Mouse (Mus musculus) gastrocnemius, adult 18-20 months (tissue): ENCODE measurements around the gene Thsd4. TPM values are rescaled to one million over a fixed set of nuclear protein-coding genes. Genes with fewer than 3 reads are reported as not detected.
"Not testable (repeated sequence)": the region's sequence is repeated elsewhere in the genome, so short reads cannot be mapped to it uniquely, and the experiment has no call there.

Experiments used
- DNase-seq: peaks from one replicate; pipeline ENCODE4 v3.0.0; 2021; ENCODE audit warnings: low spot score
- total RNA-seq, 2 experiments: library from RNA; stranded (reverse); gene quantifications; 2 replicates each; pipeline ENCODE4 v1.2.3; 2021

Gene Thsd4
- total RNA-seq, 2 experiments from 2014 or later, result 0.45 to 0.82 TPM

DNA sequence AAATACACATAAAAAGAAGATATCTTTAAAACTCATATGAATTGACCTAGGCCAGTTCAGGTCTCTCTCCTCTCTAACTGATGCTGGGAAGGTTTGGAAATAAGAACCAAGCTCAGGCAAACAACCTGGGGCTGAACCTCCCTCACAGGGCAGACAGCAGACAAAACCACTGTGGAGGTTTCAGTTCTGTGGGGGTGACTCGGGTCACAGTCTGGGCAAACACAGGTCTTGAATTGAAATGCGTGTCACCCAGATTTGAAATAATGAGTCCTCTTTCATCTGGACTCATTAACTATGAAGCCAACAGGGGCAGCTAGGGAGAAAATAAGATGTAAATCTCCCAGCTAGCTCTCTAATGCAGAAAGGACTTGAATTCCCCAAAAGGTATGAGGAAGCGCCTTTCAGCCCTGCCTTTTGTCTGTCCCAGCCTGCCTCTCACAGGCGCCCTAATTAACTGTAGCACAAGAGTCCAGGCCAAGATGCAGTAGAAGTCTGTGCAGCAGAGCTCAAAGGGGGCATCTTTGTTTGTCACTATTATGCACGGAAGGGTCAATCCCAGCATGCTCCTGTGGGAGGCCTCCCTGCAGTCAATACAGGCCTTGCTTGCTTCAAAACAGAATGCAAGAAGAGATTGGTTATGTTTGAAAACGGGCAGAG is 297.7 kb downstream of the Thsd4 start:
- no peak for DNase-seq

DNA sequence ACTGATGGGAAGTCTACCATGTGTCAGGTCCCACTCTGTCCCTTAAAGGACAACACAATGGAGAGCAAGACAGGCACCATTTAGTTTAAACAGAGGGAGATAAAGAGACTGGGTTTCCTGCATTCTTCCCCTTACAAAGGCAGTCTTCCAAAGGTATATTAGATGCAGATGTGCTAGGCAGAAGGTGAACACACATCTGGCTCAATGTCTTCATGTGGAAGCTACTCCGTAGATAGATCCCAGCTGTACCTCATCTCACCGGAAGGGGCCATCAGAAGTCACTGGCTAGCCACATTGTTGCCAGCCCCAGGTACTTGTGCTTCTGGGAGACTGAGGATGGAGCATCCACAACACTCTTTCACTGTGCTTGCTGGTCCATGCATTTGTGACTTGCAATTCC is 301.4 kb downstream of the Thsd4 start:
- DNase-seq, result no peak

DNA sequence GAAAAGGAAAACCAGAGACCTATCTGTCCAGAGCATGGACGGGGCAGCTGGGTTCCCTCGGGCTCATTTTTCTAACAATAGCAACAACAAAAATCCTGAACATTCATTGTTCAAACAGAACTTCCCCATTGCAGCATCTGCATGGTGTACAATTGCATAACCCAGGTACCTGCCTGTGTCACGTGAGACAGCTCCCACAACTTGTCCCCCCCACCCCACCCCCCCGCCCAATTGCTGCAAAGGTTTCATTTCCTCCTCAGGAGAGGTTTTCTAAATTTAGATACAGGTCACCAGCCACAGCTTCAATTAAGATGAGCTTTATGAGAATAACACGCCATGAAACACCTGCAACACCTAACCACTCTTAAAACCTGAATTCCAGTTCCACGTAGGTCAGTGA is 303.4 kb downstream of the Thsd4 start:
- DNase-seq, result no peak

DNA sequence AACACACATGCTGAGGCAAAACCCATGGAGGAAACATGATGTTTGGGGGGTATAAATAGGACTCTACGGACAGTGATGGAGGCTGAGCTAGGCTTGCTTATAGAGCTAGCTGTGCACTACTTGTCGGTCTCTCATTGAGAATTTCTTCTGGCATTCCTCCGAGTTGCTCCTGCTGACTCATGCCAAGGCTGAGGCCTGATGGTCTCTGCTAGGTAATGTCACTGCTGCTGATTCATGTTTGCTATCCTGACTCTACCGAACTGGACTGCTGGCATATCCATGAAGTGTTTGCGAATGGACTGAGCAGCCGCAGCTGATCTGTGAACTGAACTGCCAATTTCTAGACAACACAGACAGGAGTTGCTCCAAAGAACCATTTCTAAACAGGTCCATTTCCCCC is 305.8 kb downstream of the Thsd4 start:
- no peak for DNase-seq

DNA sequence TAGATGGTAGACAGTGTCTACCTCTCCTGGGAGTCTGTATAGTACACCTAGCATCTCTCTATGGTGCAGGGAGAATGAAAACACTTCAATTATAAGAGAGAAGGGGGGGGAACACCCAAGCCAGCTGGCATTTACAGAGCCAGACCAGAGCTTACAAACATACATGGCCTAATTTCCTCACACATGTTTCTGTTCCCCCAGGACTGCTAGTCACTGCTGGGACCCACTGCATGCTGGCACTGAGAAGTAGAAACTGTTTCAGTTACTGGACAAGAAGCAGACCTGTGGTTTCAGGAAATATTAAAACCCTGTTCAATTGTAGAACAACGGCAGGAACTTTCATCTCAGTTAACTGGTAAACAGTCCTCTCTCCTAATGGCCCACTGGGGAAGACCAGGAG is 308.7 kb downstream of the Thsd4 start:
- no peak for DNase-seq

DNA sequence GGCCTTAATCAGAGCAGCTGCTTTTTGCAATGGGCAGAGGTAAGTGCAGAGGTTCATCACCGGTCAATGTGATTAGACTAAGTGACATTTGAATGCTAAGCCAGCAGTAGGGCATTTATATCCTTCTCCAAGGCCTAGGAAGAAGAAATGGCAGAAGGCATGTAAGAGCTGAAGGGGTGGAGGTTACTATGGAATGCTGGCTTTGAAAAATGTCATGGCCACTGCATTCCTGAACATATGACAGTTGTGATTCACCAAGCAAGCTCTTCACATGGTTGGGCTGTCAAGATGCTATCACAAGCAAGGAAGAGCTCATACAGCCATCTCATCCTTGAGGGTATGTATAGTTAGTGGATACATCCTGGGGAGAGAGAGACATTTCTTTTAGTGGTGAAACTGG is 313.0 kb downstream of the Thsd4 start:
- no peak for DNase-seq

DNA sequence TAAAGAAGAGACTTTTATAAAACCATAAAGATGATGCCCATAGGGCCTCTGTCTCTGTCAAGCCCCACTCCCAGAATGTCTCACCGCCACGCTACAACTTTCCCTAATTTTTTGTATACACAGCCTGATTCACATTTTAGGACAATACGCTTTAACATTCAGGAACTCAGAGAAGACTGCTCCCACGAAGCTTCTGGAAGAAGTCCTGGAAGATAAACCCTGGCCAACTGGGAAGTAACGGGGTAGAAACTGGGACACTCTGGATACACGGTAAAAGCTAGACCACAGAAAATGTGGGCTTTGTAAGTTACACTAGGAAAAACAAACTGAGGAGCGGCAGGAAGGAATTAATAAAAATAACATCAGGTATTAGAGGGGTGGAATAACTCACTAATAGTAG is 318.7 kb downstream of the Thsd4 start:
- no peak for DNase-seq

DNA sequence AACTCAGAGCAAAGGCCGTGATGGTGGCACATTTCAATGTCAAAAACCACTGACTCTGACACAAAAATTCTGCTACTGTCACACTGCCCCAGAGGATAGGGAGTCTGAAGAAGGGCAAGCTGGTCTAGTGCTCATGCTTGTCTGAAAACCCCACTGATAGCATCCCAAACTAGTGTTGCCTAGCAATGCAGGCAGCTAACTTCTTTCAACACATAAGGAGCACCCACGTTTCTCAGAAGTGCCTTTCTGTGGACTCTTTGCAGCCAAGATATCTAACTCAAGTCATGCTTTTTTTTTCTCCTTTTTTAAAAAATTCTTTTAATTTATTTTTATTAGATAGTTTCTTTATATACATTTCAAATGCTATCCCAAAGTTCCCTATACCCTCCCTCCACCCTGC is 321.4 kb downstream of the Thsd4 start:
- DNase-seq, result no peak

DNA sequence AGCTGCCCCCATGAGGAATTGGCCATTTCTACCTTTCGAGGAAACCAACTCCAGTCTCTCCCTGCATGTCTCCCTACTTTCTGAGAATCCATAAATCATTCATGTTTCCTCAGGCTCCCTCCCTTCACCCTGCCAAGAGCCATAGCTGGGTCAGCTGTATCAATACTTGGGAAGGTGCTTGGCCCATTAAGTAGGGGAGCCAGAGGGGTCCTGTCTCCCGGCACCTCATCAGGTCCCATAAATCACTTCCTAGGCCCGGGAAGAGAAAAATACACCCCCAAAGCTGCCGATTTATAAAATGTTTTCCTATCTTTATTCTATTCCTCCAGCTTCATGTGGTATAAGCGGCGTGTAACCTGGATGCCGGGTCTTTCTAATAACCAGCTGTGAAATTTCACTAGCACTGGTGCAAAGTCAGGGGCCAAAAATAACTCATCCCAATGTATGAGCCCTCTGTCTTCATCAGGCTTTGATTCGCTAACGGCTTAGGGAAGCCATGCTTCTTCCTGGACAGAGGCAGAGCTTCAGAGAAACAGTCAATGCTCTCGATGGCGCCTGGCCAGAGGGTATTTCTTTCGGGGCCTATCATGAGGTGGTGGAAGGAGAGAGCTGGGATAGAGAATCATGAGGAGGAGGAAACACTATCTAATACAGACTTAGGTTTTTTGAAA is 323.2 kb downstream of the Thsd4 start:
- no peak for DNase-seq

DNA sequence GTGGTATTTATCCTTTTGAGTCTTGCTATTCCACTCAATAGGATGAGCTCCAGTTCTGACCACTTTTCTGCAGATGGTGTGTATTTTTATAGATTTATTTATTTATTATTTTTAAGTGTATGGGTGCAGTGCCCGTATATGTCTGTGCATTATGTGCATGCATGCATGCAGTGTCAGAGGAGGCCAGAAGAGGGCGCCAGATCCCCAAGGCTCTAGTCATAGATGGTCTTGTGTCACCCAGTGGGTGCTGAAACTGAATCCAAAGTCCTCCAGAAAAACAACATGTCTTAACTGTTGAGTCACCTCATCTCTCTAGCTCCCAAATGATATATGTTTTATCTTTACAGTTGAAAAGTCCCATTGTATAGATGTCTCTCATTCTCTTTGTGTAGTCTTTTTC is 326.3 kb downstream of the Thsd4 start:
- DNase-seq, result no peak

DNA sequence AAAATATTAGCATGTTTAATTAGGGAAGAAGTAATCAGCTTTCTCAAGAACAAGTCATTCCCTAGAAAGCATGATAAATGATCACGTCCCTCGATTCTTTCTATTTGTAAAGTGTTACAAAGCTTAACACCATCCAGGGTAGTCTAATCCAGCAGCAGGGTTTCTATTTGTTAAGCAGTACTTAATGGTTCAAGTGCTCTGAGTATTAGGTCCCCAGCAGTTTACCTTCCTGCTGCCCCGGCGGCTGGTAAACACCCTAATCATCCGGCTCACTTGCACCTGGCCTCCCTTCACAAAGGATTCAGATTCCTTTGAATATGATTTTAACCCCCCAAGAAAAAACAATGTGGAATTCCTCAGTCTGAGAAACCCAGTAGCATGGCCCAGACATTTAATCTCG is 326.9 kb downstream of the Thsd4 start:
- no peak for DNase-seq

DNA sequence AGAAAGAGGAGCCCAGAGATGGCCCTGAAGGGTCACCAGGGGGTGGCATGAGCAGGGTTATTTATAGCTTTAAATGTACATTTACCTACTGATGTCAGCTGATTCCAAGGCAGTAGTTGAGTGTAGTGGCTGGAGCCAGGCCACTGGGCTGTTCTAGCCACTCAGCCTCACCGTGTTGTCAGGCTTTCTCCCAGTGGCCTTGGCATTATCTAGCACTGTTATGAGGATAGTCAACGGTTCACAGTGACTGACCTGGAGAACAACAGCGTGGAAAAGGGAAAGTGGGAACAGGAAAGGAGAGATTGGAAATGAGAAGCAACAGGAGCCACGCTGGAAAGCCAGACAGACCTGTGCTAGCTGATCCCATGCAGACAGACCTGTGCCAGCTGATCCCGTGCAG is 329.5 kb downstream of the Thsd4 start:
- no peak for DNase-seq

DNA sequence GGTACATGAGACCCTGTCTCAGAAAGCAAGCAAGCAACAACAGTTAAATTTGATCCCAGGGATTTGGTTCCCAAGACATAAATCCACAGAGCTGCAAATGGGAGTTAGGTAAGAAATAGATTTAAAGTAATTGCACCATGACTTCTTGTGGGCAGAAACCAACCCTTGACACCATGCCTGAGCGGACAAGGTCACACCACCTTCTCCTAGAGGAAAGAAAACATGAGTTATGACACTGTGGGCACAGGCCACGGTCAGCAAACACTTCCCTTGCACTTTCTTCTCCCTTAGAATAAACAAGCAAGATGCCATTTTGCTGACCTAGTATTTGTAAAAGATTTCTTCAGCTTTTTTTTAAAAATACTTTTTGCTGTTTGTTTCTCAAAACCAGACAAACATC is 334.4 kb downstream of the Thsd4 start:
- DNase-seq, result no peak

DNA sequence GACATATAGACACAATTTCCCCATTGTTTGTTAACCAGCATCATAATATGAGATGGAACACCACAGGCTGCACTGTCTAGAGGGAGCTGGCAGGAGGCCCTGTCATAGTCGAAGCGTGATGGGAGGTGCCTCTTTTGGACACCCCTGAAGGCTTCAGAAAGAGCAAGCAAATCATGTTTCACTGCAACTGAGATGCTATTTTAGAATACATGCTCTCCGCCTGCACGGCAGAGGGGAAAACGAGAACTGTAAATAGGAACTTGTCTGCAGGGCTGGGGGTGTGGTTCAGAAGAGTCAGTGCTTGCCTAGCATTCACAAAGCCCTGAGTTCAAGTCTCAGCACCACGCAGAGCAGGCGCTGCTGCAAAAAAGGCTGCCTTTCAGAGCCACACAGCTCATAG is 334.9 kb downstream of the Thsd4 start:
- DNase-seq, result no peak

DNA sequence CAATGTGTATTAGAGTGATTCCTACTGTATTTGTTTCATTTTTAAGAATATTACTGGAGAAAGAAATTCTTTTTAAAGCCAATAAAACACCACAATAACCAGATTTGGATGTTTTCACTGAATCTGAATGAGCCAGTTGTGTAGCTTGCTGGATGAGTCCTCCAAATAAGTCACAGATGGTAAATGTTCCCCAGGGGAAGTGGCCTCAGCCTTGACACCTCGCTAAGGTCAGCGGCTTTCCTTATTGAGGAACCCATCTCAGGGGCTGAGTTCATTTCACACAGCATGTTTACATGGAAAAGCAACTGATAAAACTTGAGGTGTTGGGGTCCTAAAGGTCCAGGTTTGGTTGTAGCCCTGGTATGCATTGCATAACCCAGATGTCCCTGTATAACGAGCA is 337.8 kb downstream of the Thsd4 start:
- no peak for DNase-seq

DNA sequence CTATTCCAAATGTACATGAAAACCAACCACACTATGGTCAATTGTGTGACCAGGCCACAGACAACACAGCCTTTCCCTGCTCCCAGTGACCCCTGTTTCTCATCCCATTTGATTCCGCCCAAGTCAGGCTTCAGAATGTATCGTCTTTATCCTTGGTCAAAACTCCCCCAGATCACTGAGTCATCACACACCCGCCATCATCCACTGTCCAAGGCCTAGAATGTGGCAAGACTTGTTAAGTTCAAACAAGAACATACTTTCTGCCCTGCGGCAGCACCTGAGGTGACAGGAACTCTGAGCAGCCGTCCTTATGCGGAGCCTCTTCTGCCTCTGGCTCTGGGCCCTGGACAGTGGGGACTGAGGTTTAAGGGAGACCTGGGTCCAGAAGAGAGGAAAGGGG is 339.5 kb downstream of the Thsd4 start:
- no peak for DNase-seq

DNA sequence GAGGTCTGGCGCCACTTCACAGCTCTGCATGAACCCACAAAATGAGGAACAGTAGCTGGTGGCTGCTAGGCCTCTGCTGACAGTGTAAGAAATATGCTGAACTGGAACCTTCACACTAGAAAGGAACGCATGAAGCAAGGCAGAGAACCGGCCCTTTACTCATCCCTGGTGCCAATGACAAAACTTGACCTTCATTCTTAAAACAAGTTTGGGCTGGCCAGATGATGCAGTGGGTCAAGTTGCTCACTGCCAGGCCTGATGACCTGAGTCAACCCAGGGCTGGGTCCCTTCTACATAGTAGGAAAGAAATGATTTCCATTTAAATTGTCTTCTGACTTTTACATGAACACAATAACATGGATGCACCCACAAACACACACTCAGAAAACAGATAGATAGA is 340.9 kb downstream of the Thsd4 start:
- DNase-seq, result no peak

DNA sequence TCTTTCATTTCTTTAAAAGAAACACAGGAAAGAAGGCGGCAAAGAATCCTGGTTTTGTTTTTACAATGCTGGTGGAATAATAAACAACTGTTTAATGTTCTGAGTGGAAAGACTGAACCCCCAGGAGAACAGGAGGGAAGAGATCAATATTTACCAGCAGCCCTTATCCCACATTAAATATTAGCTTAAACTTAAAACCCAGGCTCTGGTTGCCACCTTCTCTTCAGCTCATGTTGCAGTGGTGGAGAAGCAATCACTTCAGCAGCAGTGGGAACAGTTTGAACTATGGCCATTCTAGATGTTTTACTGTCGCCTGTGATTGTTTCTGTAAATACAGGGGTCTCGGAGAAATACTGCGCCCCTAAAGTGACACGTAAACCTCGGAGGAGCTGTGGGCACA is 341.7 kb downstream of the Thsd4 start:
- DNase-seq, result no peak

DNA sequence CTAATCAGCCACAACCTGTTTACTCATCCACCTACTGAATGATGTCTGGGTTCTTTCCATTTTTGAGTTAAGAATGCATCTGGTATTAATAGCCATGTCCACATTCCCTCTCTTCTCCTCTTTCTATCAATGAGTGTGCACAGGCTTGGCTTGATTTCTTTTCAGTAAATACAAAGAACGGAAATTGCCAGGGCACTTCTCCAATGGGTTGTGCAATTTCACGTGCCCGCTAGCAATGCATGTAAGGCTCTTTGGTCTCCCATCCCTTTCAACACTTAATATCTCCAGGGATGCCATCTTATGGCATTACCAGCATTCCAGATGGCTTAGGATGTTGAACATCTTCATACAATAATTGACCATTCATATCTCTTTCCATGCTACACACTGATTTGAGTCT is 345.5 kb downstream of the Thsd4 start:
- no peak for DNase-seq

DNA sequence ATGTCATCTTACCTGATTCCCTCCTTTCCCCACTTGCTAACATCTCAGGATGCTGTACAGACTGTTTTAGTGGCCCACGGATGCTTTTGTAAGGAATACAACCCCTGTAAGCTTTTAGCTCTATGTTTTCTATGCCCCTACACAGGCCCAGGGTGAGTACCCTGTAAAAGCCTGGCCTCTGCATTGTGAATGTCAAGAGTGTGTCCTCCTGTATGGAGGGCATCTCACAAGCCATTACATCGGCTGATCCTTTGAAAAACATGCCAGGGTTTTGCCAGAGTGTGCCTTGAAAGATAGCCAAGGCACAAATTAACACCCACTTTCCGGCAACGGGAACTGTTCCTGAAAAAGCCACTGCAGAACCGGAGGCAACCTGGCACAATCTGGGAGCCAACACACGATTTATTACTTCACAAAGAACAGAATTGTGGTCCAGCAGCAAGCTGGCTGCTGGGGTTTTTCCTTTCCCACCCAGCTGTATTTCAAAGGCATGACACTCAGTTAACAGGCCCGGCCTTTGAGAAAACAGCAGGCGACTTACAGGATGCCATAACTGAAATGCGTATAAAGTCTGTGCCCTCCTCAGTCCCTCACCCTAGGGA is 349.3 kb downstream of the Thsd4 start:
- not testable (repeated sequence) for DNase-seq

DNA sequence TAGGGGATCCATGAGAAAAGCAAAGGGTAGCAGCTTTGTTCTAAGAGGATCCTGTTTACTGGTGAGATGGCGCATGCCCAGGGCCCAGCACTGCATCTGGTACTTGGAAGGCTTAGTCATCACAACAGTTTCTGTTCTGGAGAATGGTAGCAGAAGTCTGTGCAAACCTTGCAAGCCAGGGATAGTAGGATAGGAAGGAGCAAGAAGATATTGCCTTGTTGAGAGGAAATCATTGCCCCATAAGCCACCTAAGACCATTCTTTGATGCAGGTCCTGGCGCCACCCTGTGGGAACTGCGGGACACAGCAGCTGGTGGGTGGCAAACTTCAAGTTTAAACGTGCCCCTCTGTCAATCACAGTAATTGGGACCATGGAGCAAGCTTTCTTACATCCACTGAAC is 354.9 kb downstream of the Thsd4 start:
- DNase-seq, result no peak

DNA sequence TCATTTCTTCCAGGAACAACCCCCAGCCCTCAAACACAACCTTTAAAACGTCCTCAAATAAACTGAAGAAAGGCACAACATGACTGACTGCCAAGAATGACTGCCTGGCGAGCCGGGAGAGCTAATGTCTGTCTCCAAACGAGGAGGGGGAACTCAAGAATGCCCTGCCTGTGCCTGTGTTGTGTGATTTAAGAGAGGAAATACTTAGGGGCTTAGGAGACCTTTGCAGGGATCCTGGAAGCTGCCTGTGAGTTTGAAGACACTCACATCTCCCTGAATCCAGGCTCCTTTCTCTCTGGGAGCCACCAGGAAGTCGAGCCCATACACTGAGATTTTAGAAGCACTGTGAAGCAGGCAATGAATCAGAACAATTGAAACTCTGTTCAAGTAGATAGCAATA is 361.0 kb downstream of the Thsd4 start:
- no peak for DNase-seq

DNA sequence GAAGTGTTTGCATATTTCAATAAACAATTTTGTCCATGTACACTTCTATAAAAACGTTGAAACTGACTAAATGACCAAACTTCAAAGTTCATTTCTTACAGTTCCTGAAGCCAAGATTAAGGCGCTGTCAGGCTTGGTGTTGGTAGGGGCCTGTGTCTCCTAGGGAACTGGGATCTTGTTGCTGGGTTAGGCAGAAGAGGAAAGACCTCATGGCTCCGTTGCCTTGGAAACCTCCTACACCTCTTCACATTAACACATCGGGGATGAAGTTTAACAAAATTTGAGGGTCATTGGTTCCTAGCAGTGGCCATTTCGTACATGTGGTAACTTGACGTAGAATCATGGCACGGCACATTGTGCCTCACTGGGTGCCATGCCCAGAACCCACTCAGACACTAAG is 361.7 kb downstream of the Thsd4 start:
- DNase-seq, result no peak
